Mouse (Mus musculus): ENCODE data around the gene Mex3a. TPM values are rescaled to one million over a fixed set of nuclear protein-coding genes. Genes with fewer than 3 reads are reported as not detected.

Mex3a gene
- total and polyA plus RNA-seq, 3 experiments = 1.1 to 4.9 (median 2.5) TPM

- Histone ChIP-seq H3K36me3 (replicated peaks in 1 of 2; ENCODE audit: control insufficient read depth in 1 of 2, insufficient read depth in 1 of 2, low read length in 1 of 2) (no peaks in the 10 kb centered on the region), H3K27ac (ENCODE audit: insufficient read depth, low read depth) (no peak overlapping the region), H3K27me3 (replicated peaks) (peaks cover 16% of the 10 kb centered on the region), H3K4me3 (replicated peaks in 1 of 3; ENCODE audit: low read depth in 2 of 3, low read length in 2 of 3, poor library complexity in 1 of 3) (no peak overlapping the region), H3K79me2 (replicated peaks; ENCODE audit: control insufficient read depth, extremely low read depth, insufficient read depth, poor library complexity, severe bottlenecking) (no peaks in the 10 kb centered on the region), H3K9me3 (replicated peaks; ENCODE audit: low read length) (no peaks in the 10 kb centered on the region), H3K4me1 (ENCODE audit: control insufficient read depth in 1 of 2, insufficient read depth in 2 of 2) (peaks cover 37 to 64% of the 10 kb centered on the region in 2 experiments), H3K4me2 (ENCODE audit: insufficient read depth, low read depth, poor library complexity, severe bottlenecking) (no peak overlapping the region), H3K9ac (ENCODE audit: insufficient read depth, low read depth) (no peak overlapping the region)
- in situ Hi-C loops (cut with MboI; ENCODE audit: low pct_ligation_motif_present, low pct_unique_long_range_greater_than_20kb, low sequenced_read_pairs) = no loop called here
- dilution Hi-C loops (cut with MboI; ENCODE audit: extremely low pct_ligation_motif_present, extremely low pct_unique_long_range_greater_than_20kb, low sequenced_read_pairs) = no loop called here
- TF ChIP-seq CHD2 (IDR thresholded peaks at IDR 0.05; ENCODE audit: low read length) (no peak), POLR2AphosphoS2 (IDR thresholded peaks at IDR 0.05; ENCODE audit: low read depth, low read length) (no peak), JUND (conservative IDR thresholded peaks at IDR 0.05; ENCODE audit: low read depth, low read length) (no peak), TBP (conservative IDR thresholded peaks at IDR 0.05; ENCODE audit: low read depth, low read length) (no peak), MAX (IDR thresholded peaks at IDR 0.05; ENCODE audit: low read length) (no peak), IRF4 (IDR thresholded peaks at IDR 0.05; ENCODE audit: low read depth, low read length) (no peak), E2F4 (IDR thresholded peaks at IDR 0.05; ENCODE audit: insufficient replicate concordance, low read depth, low read length) (no peak), BHLHE40 (IDR thresholded peaks at IDR 0.05; ENCODE audit: low read depth, low read length) (no peak), PAX5 (IDR thresholded peaks at IDR 0.05; ENCODE audit: low read length) (no peak), ZMIZ1 (IDR thresholded peaks at IDR 0.05; ENCODE audit: low read depth, low read length) (no peak), ZC3H11A (IDR thresholded peaks at IDR 0.05; ENCODE audit: low read depth, low read length) (no peak), CHD1 (IDR thresholded peaks at IDR 0.05; ENCODE audit: low read depth, low read length) (no peak), POLR2A (IDR thresholded peaks at IDR 0.05; ENCODE audit: low read depth, low read length) (no peak), MAZ (IDR thresholded peaks at IDR 0.05; ENCODE audit: low read depth, low read length) (no peak)
- DNase-seq (ENCODE audit: extremely low read depth) = no peak
Observed at GRCm38 (mm10) chr3:88515095-88515386, 17.2 kb upstream of the Mex3a start.

GRCm38 (mm10) chr3:88516407-88516806, 15.8 kb upstream of the Mex3a start:
- H3K27me3 ChIP-seq (replicated peaks) = peaks cover 19% of the 10 kb centered on the region
- DNase-seq (ENCODE audit: extremely low read depth) = no peak
- no peak overlapping the region for H3K4me2 ChIP-seq (ENCODE audit: insufficient read depth, low read depth, poor library complexity, severe bottlenecking)
- H3K4me1 ChIP-seq (ENCODE audit: control insufficient read depth in 1 of 2, insufficient read depth in 2 of 2) = peaks cover 36 to 65% of the 10 kb centered on the region in 2 experiments
- no peak overlapping the region for H3K27ac ChIP-seq (ENCODE audit: insufficient read depth, low read depth)
- no peaks in the 10 kb centered on the region for H3K79me2 ChIP-seq (replicated peaks; ENCODE audit: control insufficient read depth, extremely low read depth, insufficient read depth, poor library complexity, severe bottlenecking)
- TF ChIP-seq UBTF (IDR thresholded peaks at IDR 0.05; ENCODE audit: low read depth, low read length) (no peak), SIN3A (IDR thresholded peaks at IDR 0.05; ENCODE audit: low read length) (no peak), PAX5 (IDR thresholded peaks at IDR 0.05; ENCODE audit: low read length) (no peak), JUN (IDR thresholded peaks at IDR 0.05; ENCODE audit: insufficient read depth, low read depth, low read length) (no peak), NELFE (IDR thresholded peaks at IDR 0.05; ENCODE audit: low read depth, low read length) (no peak), BHLHE40 (IDR thresholded peaks at IDR 0.05; ENCODE audit: low read depth, low read length) (no peak), MAZ (IDR thresholded peaks at IDR 0.05; ENCODE audit: low read depth, low read length) (no peak), MYC (IDR thresholded peaks at IDR 0.05; ENCODE audit: low read depth, low read length) (no peak), SMC3 (IDR thresholded peaks at IDR 0.05; ENCODE audit: low read depth, low read length) (no peak), CTCF (conservative IDR thresholded peaks at IDR 0.05 in 1 of 2, IDR thresholded peaks at IDR 0.05 in 1 of 2; ENCODE audit: low read depth in 2 of 2, low read length in 2 of 2) (no peak), MXI1 (IDR thresholded peaks at IDR 0.05; ENCODE audit: low read depth, low read length) (no peak), CHD1 (IDR thresholded peaks at IDR 0.05; ENCODE audit: low read depth, low read length) (no peak), RCOR1 (conservative IDR thresholded peaks at IDR 0.05; ENCODE audit: low read depth, low read length) (no peak), GABPA (IDR thresholded peaks at IDR 0.05; ENCODE audit: insufficient replicate concordance, low read depth, low read length) (no peak), MEF2A (IDR thresholded peaks at IDR 0.05; ENCODE audit: borderline replicate concordance, low read depth, low read length) (no peak), EP300 (IDR thresholded peaks at IDR 0.05; ENCODE audit: low read length) (no peak), HCFC1 (IDR thresholded peaks at IDR 0.05; ENCODE audit: low read depth, low read length) (no peak)
- in situ Hi-C loops (cut with MboI; ENCODE audit: low pct_ligation_motif_present, low pct_unique_long_range_greater_than_20kb, low sequenced_read_pairs) = no loop called here
- H3K9me3 ChIP-seq (replicated peaks; ENCODE audit: low read length) = no peaks in the 10 kb centered on the region
- dilution Hi-C loops (cut with MboI; ENCODE audit: extremely low pct_ligation_motif_present, extremely low pct_unique_long_range_greater_than_20kb, low sequenced_read_pairs) = no loop called here
- no peak overlapping the region for H3K4me3 ChIP-seq (replicated peaks in 1 of 3; ENCODE audit: low read depth in 2 of 3, low read length in 2 of 3, poor library complexity in 1 of 3)
- H3K36me3 ChIP-seq (replicated peaks in 1 of 2; ENCODE audit: control insufficient read depth in 1 of 2, insufficient read depth in 1 of 2, low read length in 1 of 2) = no peaks in the 10 kb centered on the region
- H3K9ac ChIP-seq (ENCODE audit: insufficient read depth, low read depth) = no peak overlapping the region

All from CH12.LX (cell line).